Mouse (Mus musculus) kidney, embryonic 14.5 days (tissue): ENCODE results near the gene Ces1d. TPM values are rescaled to one million over a fixed set of nuclear protein-coding genes. Genes with fewer than 3 reads are reported as not detected.

Experiments used
- ATAC-seq: fragments of 200-750 bp; cut with Nextera tagmentation; 2 replicates; pipeline ENCODE4 v1.8.0; 2017; ENCODE audit warnings: moderate number of reproducible peaks, mild to moderate bottlenecking, moderate TSS enrichment, moderate library complexity; ENCODE audit not compliant: low FRiP score, low TSS enrichment
- H3K27ac ChIP-seq: fragments of 300-500 bp; sonication (generic); 2 replicates; pipeline ENCODE4 v1.5.1; 2014; ENCODE audit warnings: low read depth, mild to moderate bottlenecking, low read length, moderate library complexity, mixed read lengths
- H3K27me3 ChIP-seq: fragments of 300-500 bp; sonication (generic); 2 replicates; pipeline ENCODE4 v1.6.1; 2014; ENCODE audit warnings: mild to moderate bottlenecking, low read length; ENCODE audit not compliant: control insufficient read depth, insufficient read depth
- H3K36me3 ChIP-seq: fragments of 300-500 bp; sonication (generic); 2 replicates; pipeline ENCODE4 v1.6.1; 2014; ENCODE audit warnings: low read length, mixed read lengths; ENCODE audit not compliant: control insufficient read depth, insufficient read depth
- H3K4me1 ChIP-seq: fragments of 300-500 bp; sonication (generic); 2 replicates; pipeline ENCODE4 v1.6.1; 2014; ENCODE audit warnings: low read length, mixed read lengths; ENCODE audit not compliant: control insufficient read depth, insufficient read depth
- H3K4me2 ChIP-seq: fragments of 300-500 bp; sonication (generic); replicated peaks from 2 replicates; pipeline ENCODE4 v1.6.1; 2014; ENCODE audit warnings: low read depth, mild to moderate bottlenecking, low read length
- H3K4me3 ChIP-seq: fragments of 300-500 bp; sonication (generic); 2 replicates; pipeline ENCODE4 v1.5.1; 2014; ENCODE audit warnings: mild to moderate bottlenecking, low read length
- H3K9ac ChIP-seq: fragments of 300-500 bp; sonication (generic); 2 replicates; pipeline ENCODE4 v1.6.1; 2014; ENCODE audit warnings: low read depth, mild to moderate bottlenecking, low read length, moderate library complexity
- H3K9me3 ChIP-seq: fragments of 300-500 bp; sonication (generic); 2 replicates; pipeline ENCODE4 v1.6.1; 2016; ENCODE audit warnings: low read length; ENCODE audit not compliant: control insufficient read depth
- WGBS: fragments of 180-500 bp; shearing (Covaris S2); extraction: QIAGEN DNeasy Blood & Tissue Kit; methylation state at CpG from one replicate; pipeline ENCODE4 v1.1.7; 2014; 5-methylcytosine and 5-hydroxymethylcytosine counted together
- polyA plus RNA-seq: library from polyadenylated mRNA; unstranded; fragments of >200 nt; fragmentation: Nextera tagmentation; extraction: Ambion mirVana; gene quantifications from 2 replicates; pipeline ENCODE4 v1.2.1, GENCODE M21; 2014

Ces1d gene
- polyA plus RNA-seq, 1 experiment from 2014 or later, result 0.14 TPM

DNA sequence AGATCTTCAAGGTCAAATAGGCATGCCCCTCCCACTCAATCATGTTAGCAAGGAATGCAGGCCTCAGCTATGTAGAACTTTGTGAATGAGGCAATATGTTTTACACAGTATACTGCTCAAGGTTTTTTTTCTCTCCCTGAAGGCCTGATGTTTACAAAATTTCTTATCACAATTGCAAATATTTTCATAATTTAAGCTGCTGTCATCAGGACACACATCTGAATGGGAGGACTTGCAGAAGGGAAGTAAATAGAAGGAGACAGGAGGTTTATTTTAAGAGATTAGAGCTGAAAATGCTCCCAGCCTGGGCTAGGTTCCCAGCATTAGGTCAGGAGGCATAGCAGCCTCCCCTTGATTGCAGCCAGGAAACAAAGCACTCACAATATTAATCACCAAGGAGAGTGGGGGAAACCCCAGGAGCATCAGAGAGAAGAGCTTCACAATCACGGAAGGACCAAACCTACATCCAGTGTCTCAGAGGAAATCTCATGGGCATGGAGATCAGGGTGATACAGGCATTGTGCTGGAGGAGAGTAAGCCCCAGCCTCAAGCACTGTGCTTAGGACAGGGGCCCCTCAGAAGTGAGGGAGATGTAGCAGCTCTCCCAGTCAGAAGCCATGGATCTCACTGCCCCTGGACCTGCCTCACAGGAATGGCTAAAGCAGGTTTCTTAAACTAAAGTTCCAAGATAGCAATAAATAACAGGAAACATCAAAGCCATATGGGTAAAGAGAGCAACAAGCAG lies 25.6 kb downstream of the Ces1d start:
- peak; percentile 35; the same call in 1 of the 2 replicates for ATAC-seq
- Histone ChIP-seq H3K4me1 (no peaks in the 10 kb centered on the region), H3K4me2 (no peak overlapping the region), H3K9me3 (no peaks in the 10 kb centered on the region), H3K27me3 (no peaks in the 10 kb centered on the region), H3K36me3 (no peaks in the 10 kb centered on the region), H3K9ac (no peak overlapping the region), H3K4me3 (no peak overlapping the region), H3K27ac (no peak overlapping the region)
- 55% methylated on average over 1 of the region's 1 CpGs for WGBS

DNA sequence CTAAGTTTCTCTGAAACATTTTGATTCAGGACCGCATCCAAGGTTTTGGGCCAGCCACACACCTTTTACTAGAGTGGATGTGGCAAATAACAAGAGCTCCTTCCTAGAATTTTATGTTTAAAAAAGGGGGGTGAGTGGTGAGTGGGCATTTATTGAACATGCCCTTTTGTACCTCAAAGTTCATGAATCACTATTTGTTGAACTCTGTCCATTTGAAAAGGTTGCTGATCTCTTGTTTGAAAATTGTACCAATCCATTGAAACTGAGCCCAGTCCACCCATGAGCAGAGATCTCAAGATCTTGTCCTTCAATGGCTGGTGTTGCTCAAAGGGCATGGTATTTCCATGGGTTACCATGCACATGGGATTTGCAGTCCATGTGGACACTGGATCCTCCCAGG lies 34.3 kb downstream of the Ces1d start:
- H3K27ac ChIP-seq, result no peak overlapping the region
- 94% methylated on average over 1 of the region's 1 CpGs for WGBS
- H3K27me3 ChIP-seq, result no peaks in the 10 kb centered on the region
- H3K4me1 ChIP-seq, result no peaks in the 10 kb centered on the region
- H3K9me3 ChIP-seq, result no peaks in the 10 kb centered on the region
- no peak overlapping the region for H3K9ac ChIP-seq
- H3K4me2 ChIP-seq, result no peak overlapping the region
- no peak for ATAC-seq
- H3K4me3 ChIP-seq, result no peak overlapping the region
- no peaks in the 10 kb centered on the region for H3K36me3 ChIP-seq

DNA sequence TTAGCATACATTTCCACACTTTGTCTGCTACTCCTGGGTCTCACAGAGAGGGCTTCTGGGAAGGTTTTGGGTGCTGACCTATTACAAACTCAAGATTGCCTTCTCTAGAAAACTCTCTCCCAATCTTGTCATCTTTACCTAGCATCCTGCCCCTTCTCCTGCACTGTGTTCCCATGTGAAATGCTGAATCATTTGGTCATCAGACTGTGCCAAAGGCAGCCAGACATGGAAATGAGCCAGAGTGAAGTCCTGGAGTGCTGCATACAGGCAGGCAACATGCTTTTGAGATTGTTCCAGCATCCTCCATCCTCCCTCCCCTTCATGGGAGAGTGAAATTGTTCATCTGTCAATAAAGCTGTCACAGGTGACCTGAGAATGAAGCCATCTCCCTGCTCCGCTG lies 46.2 kb downstream of the Ces1d start:
- no peak overlapping the region for H3K27ac ChIP-seq
- H3K36me3 ChIP-seq, result no peaks in the 10 kb centered on the region
- no peaks in the 10 kb centered on the region for H3K27me3 ChIP-seq
- no peak for ATAC-seq
- WGBS, result 92% methylated on average over 1 of the region's 1 CpGs
- H3K4me3 ChIP-seq, result no peak overlapping the region
- no peaks in the 10 kb centered on the region for H3K9me3 ChIP-seq
- H3K4me2 ChIP-seq, result no peak overlapping the region
- H3K9ac ChIP-seq, result no peak overlapping the region
- no peaks in the 10 kb centered on the region for H3K4me1 ChIP-seq

DNA sequence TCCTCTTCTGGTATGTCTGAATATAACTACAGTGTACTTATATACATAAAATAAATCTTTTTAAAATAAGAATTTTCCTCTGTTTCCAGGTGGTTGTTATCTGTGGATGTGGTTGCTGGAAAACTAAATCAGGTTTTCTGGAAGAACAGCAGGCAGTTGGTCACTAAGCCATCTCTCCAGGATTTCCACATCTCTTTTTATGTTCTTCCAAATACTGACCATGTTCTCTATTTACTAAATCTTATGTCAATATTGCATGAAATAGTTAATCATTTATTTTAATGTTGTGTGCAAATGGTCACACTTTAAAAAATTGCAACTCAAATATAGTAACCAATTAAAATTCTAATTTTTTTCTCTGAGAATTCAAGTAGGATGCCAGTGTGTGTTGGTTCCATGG lies 50.3 kb downstream of the Ces1d start:
- Histone ChIP-seq H3K27me3 (no peaks in the 10 kb centered on the region), H3K4me2 (no peak overlapping the region), H3K9ac (no peak overlapping the region), H3K4me1 (no peaks in the 10 kb centered on the region), H3K36me3 (no peaks in the 10 kb centered on the region), H3K27ac (no peak overlapping the region), H3K4me3 (no peak overlapping the region), H3K9me3 (no peaks in the 10 kb centered on the region)
- no peak for ATAC-seq

DNA sequence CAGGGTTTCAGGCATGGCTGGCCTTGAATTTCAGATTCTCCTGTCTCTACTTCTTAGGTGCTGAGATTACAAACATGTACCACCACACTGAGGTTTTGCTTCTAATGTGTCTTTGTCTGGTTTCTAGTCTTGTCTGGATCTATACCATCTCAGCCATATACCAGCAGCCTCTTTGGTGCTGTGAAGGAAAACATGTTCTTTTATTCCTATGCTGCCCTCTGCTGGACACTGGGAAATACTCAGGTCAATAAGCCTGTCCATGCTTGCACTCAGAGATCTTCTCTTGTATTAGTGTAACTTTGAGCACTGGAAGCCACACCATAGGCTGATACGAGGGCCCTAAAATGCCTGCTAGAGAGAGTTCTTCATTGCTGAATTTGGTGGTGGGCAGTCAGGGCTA lies 56.9 kb downstream of the Ces1d start:
- H3K4me3 ChIP-seq, result no peak overlapping the region
- no peaks in the 10 kb centered on the region for H3K9me3 ChIP-seq
- no peak overlapping the region for H3K4me2 ChIP-seq
- 59% methylated on average over 1 of the region's 1 CpGs for WGBS
- H3K9ac ChIP-seq, result no peak overlapping the region
- no peak for ATAC-seq
- no peaks in the 10 kb centered on the region for H3K36me3 ChIP-seq
- no peaks in the 10 kb centered on the region for H3K4me1 ChIP-seq
- no peaks in the 10 kb centered on the region for H3K27me3 ChIP-seq
- no peak overlapping the region for H3K27ac ChIP-seq

DNA sequence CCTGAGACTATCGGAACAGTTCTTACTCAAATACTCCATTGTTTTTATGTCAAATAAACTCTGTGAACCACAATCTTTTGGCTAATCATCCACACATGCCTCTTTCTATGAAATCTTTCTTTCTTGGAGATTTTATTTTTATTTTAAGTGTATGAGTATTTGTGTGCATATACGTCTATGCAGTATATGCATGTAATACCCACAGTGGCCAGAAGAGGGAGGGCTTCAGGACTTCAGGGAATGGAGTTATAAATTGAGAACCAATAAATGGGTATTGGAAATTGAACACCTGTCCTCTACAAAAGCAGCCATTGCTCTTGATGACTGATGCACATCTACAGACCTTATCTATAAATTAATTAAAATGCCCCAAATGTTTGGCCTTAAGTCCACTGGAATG lies 65.4 kb downstream of the Ces1d start:
- Histone ChIP-seq H3K27ac (no peak overlapping the region), H3K36me3 (no peaks in the 10 kb centered on the region), H3K9me3 (no peaks in the 10 kb centered on the region), H3K27me3 (no peaks in the 10 kb centered on the region), H3K4me2 (no peak overlapping the region), H3K4me1 (no peaks in the 10 kb centered on the region), H3K4me3 (no peak overlapping the region), H3K9ac (no peak overlapping the region)
- ATAC-seq, result no peak
- WGBS, result 96% methylated on average over 2 of the region's 2 CpGs

DNA sequence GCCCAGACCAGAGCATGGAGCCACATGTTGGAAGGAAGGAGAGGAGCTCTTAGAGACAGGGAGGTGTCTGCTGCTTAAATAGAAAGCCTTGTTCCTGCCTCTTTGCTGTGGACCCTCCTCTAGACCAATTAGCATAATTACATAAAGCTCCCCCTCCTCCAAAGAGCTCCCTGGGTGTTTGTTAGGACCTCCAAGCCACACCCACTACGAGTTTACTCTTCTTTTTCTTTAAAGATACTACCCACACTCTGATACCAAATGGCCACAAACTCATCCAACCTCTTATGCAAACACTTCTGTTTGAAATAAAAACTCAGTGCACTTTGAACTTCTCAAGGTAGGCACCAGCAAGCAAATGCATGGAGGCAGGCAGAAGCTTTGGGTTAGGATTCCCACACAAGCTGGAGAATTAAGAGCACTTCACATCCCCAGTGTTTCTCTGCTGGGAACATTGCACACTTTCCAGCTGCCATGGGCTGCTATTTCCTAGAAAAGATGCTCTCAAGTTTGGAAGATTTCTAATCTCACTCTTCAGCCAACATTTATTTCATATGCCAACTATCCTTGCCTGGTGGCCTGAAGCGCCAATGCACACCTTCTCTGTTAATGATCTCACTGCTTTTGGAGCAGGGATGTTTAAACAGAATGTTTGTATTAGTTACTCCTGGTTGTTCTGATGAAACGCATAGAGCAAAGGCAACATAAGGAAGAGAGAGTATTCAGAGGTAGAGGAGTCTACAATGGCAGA lies 66.2 kb downstream of the Ces1d start, which contains the start of gene Ces1c:
TSS of gene Ces1c (minus strand) at position 51 of the 748 bp plus-strand sequence.
- WGBS, result 90% methylated on average over 3 of the region's 3 CpGs
- H3K4me1 ChIP-seq, result no peaks in the 10 kb centered on the region
- no peak within 1 kb of the TSS for H3K4me3 ChIP-seq
- no peaks in the 10 kb centered on the region for H3K27me3 ChIP-seq
- ATAC-seq, result no peak
- no peaks in the 10 kb centered on the region for H3K36me3 ChIP-seq
- H3K9me3 ChIP-seq, result no peaks in the 10 kb centered on the region
- no peak within 1 kb of the TSS for H3K9ac ChIP-seq
- no peak within 1 kb of the TSS for H3K4me2 ChIP-seq
- no peak within 1 kb of the TSS for H3K27ac ChIP-seq

DNA sequence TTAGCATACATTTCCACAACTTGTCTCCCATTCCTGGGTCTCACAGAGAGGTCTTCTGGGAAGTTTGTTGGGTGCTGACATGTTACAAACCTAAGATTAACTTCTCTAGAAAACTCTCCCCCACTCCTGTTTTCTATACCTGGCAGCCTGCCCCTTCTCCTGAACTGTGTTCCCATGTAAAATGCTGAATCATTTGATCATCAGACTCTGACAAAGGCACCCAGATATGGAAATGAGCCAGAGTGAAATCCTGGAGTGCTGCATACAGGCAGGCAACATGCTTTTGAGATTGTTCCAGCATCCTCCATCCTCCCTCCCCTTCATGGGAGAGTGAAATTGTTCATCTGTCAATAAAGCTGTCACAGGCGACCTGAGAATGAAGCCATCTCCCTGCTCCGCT lies 71.2 kb downstream of the Ces1d start:
- H3K36me3 ChIP-seq, result no peaks in the 10 kb centered on the region
- no peak overlapping the region for H3K4me2 ChIP-seq
- no peak overlapping the region for H3K4me3 ChIP-seq
- H3K4me1 ChIP-seq, result no peaks in the 10 kb centered on the region
- no peak overlapping the region for H3K27ac ChIP-seq
- 92% methylated on average over 2 of the region's 2 CpGs for WGBS
- H3K27me3 ChIP-seq, result no peaks in the 10 kb centered on the region
- ATAC-seq, result no peak
- no peaks in the 10 kb centered on the region for H3K9me3 ChIP-seq
- H3K9ac ChIP-seq, result no peak overlapping the region

DNA sequence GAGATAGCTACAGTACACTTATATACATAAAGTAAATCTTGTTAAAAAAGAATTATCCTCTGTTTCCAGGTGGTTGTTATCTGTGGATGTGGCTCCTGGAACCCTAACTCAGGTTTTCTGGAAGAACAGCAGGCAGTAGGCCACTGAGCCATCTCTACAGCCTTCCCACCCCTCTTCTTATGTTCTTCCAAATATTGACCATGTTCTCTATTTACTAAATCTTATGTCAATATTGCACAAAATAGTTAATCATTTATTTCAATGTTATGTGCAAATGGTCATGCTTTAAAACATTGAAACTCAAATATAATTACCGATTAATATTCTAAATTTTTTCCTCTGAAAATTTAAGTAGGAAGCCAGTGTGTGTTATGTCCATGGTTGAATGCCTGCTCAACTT lies 75.6 kb downstream of the Ces1d start:
- WGBS, result 98% methylated on average over 1 of the region's 1 CpGs
- Histone ChIP-seq H3K4me2 (no peak overlapping the region), H3K36me3 (no peaks in the 10 kb centered on the region), H3K4me3 (no peak overlapping the region), H3K27ac (no peak overlapping the region), H3K9ac (no peak overlapping the region), H3K4me1 (no peaks in the 10 kb centered on the region), H3K9me3 (no peaks in the 10 kb centered on the region), H3K27me3 (no peaks in the 10 kb centered on the region)
- no peak for ATAC-seq
